Mouse (Mus musculus): ENCODE results near the gene Cdc7.

DNA sequence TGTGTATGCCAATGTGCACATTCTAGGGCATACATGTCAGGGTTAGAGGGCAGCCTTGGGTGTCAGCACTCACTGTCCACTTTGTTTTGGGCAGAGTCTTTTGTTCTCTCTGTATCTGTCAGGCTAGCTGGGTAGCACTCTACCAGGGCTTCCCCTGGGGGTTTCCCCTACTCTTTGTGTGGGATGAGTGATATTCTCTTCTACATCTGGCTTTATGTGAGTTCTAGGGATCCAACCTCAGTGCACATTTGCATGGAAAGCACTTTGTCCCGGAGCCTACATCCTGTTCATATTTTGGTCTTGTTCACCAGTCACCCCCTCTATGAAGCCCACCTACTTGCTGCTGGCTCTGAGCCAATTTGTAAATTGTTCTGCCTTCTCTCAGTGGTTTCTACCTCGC is 49.3 kb downstream of the Cdc7 start:
- no peak for TF ChIP-seq POLR2A (IDR thresholded peaks at IDR 0.05; ENCODE audit: borderline replicate concordance, extremely low read depth, low read depth, low read length)
- TF ChIP-seq CTCF (IDR thresholded peaks at IDR 0.05; ENCODE audit: insufficient read depth, low read length) = no peak
